Mouse (Mus musculus): ENCODE results near the gene Mgat4d.

Gene Mgat4d

GRCm38 (mm10) chr8:83380141-83380540 is 31.9 kb downstream of the Mgat4d start:
- TF ChIP-seq GATA4 (IDR thresholded peaks at IDR 0.05; ENCODE audit: insufficient replicate concordance, low read length): no peak

GRCm38 (mm10) chr8:83381016-83381415 is 32.7 kb downstream of the Mgat4d start:
- no peak for TF ChIP-seq GATA4 (IDR thresholded peaks at IDR 0.05; ENCODE audit: insufficient replicate concordance, low read length)

- no peak for TF ChIP-seq GATA4 (IDR thresholded peaks at IDR 0.05; ENCODE audit: insufficient replicate concordance, low read length)
Measured at GRCm38 (mm10) chr8:83382850-83383249, 34.6 kb downstream of the Mgat4d start.

GRCm38 (mm10) chr8:83389316-83390005 is 41.2 kb downstream of the Mgat4d start, which contains the start of gene Clgn:
Gene Clgn (plus strand): TSS chr8:83389867.
- no peak for TF ChIP-seq GATA4 (IDR thresholded peaks at IDR 0.05; ENCODE audit: insufficient replicate concordance, low read length)

GRCm38 (mm10) chr8:83390006-83390701 is 41.9 kb downstream of the Mgat4d start:
- TF ChIP-seq GATA4 (IDR thresholded peaks at IDR 0.05; ENCODE audit: insufficient replicate concordance, low read length): no peak

DNA sequence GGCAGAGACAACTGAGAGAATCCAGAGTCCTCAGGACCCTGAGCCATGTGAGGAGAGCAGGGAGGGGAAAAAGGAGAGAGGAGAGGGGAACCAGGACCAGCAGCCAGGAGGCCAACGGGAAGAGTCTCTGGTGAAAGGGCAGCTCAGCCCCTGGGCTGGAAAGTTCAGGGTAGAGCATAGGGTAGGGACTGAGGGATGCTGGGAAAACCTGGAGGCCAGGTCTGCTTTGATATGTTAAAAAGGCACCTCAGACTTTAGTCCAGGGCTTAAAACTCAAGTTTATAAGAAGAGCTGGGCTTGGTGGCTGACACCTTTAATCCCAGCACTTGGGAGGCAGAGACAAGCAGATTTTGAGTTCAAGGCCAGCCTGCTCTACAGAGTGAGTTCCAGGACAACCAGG is 44.2 kb downstream of the Mgat4d start:
- TF ChIP-seq GATA4 (IDR thresholded peaks at IDR 0.05; ENCODE audit: insufficient replicate concordance, low read length): no peak

- TF ChIP-seq GATA4 (IDR thresholded peaks at IDR 0.05; ENCODE audit: insufficient replicate concordance, low read length): no peak
Measured at GRCm38 (mm10) chr8:83394325-83394724, 46.1 kb downstream of the Mgat4d start.

- TF ChIP-seq GATA4 (IDR thresholded peaks at IDR 0.05; ENCODE audit: insufficient replicate concordance, low read length): no peak
Measured at GRCm38 (mm10) chr8:83396680-83397079, 48.4 kb downstream of the Mgat4d start.

- no peak for TF ChIP-seq GATA4 (IDR thresholded peaks at IDR 0.05; ENCODE audit: insufficient replicate concordance, low read length)
Measured at GRCm38 (mm10) chr8:83397726-83398125, 49.5 kb downstream of the Mgat4d start.

GRCm38 (mm10) chr8:83405548-83405947 is 57.3 kb downstream of the Mgat4d start:
- no peak for TF ChIP-seq GATA4 (IDR thresholded peaks at IDR 0.05; ENCODE audit: insufficient replicate concordance, low read length)

DNA sequence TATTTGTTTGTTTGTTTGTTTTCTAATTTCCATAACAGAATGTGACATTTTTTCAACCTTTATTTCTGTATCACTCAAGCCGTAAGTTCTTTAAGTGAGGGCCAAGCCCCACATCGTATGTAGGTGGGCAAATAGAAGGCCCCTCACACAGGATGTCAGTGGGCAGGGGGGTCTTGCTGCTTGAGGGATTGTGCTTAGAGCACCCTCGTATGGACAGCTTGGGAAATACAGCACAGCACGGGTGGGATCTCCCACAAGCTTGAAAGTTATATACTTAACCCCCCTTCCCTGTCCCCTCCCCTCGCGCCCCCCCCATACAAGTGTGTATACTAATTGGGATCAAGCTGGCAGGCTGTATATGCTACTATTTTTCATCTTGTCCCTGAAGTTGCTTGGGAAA is 58.6 kb downstream of the Mgat4d start:
- TF ChIP-seq GATA4 (IDR thresholded peaks at IDR 0.05; ENCODE audit: insufficient replicate concordance, low read length): no peak

GRCm38 (mm10) chr8:83408496-83408895 is 60.2 kb downstream of the Mgat4d start:
- TF ChIP-seq GATA4 (IDR thresholded peaks at IDR 0.05; ENCODE audit: insufficient replicate concordance, low read length): no peak

GRCm38 (mm10) chr8:83416878-83417277 is 68.6 kb downstream of the Mgat4d start:
- TF ChIP-seq GATA4 (IDR thresholded peaks at IDR 0.05; ENCODE audit: insufficient replicate concordance, low read length): no peak

GRCm38 (mm10) chr8:83417970-83418369 is 69.7 kb downstream of the Mgat4d start:
- no peak for TF ChIP-seq GATA4 (IDR thresholded peaks at IDR 0.05; ENCODE audit: insufficient replicate concordance, low read length)

DNA sequence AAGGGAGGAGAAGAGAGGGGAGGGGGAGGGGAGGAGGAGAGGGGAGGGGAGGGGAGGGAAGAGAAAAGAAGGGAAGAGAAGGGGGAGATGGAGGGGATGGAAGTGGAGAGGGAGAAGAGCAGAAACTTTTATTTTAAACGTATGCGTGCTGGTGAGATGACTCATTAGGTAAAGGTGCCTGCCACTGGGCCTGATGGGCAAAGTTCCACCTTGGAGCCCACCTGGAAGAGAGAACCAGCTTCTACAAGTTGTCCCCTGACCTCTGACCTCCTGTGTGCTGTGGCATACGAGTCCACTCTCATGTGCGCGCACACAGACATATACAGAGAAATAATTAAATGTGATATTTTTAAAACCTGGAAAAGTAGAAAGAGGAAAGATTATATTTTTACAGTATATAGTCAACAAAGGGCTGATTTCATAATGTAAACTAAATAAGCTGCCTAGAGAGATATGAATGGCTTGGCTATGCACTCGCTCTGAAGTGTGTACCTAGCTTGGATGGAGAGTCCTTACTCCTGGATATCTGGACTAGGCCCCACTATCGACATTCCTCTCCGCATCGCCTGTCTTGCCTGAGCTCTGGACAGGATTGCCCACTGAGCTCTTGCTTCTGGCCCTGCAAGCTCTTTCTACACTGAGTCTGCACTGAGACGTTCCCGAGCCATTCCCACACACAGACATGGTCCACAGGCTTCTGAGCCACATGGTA is 70.7 kb downstream of the Mgat4d start:
- no peak for TF ChIP-seq GATA4 (IDR thresholded peaks at IDR 0.05; ENCODE audit: insufficient replicate concordance, low read length)

GRCm38 (mm10) chr8:83421354-83421753 is 73.1 kb downstream of the Mgat4d start:
- TF ChIP-seq GATA4 (IDR thresholded peaks at IDR 0.05; ENCODE audit: insufficient replicate concordance, low read length): no peak

Measured in liver, adult (tissue).